Mouse (Mus musculus): Measurements from ENCODE around the gene Slc36a4. TPM values are rescaled to one million over a fixed set of nuclear protein-coding genes. Genes with fewer than 3 reads are reported as not detected.

Slc36a4 gene
- 21.7 and 23.6 TPM in 2 replicates for polyA plus RNA-seq (2014; fragmentation: Nextera tagmentation; extraction: Ambion mirVana)

- Histone ChIP-seq H3K36me3 (ENCODE audit: control insufficient read depth, insufficient read depth, low read length) (no peaks in the 10 kb centered on the region), H3K27me3 (ENCODE audit: control insufficient read depth, insufficient read depth, low read length) (no peaks in the 10 kb centered on the region), H3K9me3 (ENCODE audit: control insufficient read depth, low read length) (no peaks in the 10 kb centered on the region), H3K9ac (ENCODE audit: low read length) (peak within 1 kb of the TSS; percentile 84), H3K4me3 (ENCODE audit: low read depth, low read length) (peak within 1 kb of the TSS; percentile 74), H3K27ac (ENCODE audit: low read depth, low read length) (peak within 1 kb of the TSS; percentile 57), H3K4me2 (ENCODE audit: low read depth) (peak within 1 kb of the TSS; percentile 54), H3K4me1 (ENCODE audit: control insufficient read depth, insufficient read depth, low read length) (no peaks in the 10 kb centered on the region)
- ATAC-seq (ENCODE audit: insufficient read depth, low FRiP score, low TSS enrichment) (peak; percentile 90), DNase-seq (ENCODE audit: low spot score) (peak; percentile 85)
- under 1% methylated on average over 60 of the region's 75 CpGs for WGBS
Measured at GRCm38 (mm10) chr9:15709599-15710381, at the start of gene Slc36a4. Gene Slc36a4, plus strand, starts transcription at chr9:15709738.

- ATAC-seq (ENCODE audit: insufficient read depth, low FRiP score, low TSS enrichment): no peak
Measured at GRCm38 (mm10) chr9:15664606-15665005, 44.9 kb upstream of the Slc36a4 start.

GRCm38 (mm10) chr9:15669452-15669851, 40.1 kb upstream of the Slc36a4 start:
- Histone ChIP-seq H3K4me1 (ENCODE audit: control insufficient read depth, insufficient read depth, low read length) (peaks cover 4% of the 10 kb centered on the region; the same call in 1 of the 2 replicates), H3K36me3 (ENCODE audit: control insufficient read depth, insufficient read depth, low read length) (no peaks in the 10 kb centered on the region), H3K9ac (ENCODE audit: low read length) (no peak overlapping the region), H3K27ac (ENCODE audit: low read depth, low read length) (no peak overlapping the region), H3K4me2 (ENCODE audit: low read depth) (no peak overlapping the region), H3K9me3 (ENCODE audit: control insufficient read depth, low read length) (no peaks in the 10 kb centered on the region), H3K27me3 (ENCODE audit: control insufficient read depth, insufficient read depth, low read length) (no peaks in the 10 kb centered on the region), H3K4me3 (ENCODE audit: low read depth, low read length) (no peak overlapping the region)
- ATAC-seq (ENCODE audit: insufficient read depth, low FRiP score, low TSS enrichment) (no peak), DNase-seq (ENCODE audit: low spot score) (no peak)
- WGBS: 60% methylated on average over 3 of the region's 3 CpGs

More at GRCm38 (mm10) chr9:15664606-15665005, 44.9 kb upstream of the Slc36a4 start:
- no peak for DNase-seq (ENCODE audit: low spot score)
- H3K36me3 ChIP-seq (ENCODE audit: control insufficient read depth, insufficient read depth, low read length): no peaks in the 10 kb centered on the region
- H3K4me3 ChIP-seq (ENCODE audit: low read depth, low read length): no peak overlapping the region
- H3K9me3 ChIP-seq (ENCODE audit: control insufficient read depth, low read length): no peaks in the 10 kb centered on the region
- H3K4me1 ChIP-seq (ENCODE audit: control insufficient read depth, insufficient read depth, low read length): no peaks in the 10 kb centered on the region
- H3K27ac ChIP-seq (ENCODE audit: low read depth, low read length): no peak overlapping the region
- 89% methylated on average over 7 of the region's 7 CpGs for WGBS
- H3K9ac ChIP-seq (ENCODE audit: low read length): no peak overlapping the region
- no peaks in the 10 kb centered on the region for H3K27me3 ChIP-seq (ENCODE audit: control insufficient read depth, insufficient read depth, low read length)
- H3K4me2 ChIP-seq (ENCODE audit: low read depth): no peak overlapping the region

GRCm38 (mm10) chr9:15670002-15670527, 39.5 kb upstream of the Slc36a4 start:
- Histone ChIP-seq H3K9ac (ENCODE audit: low read length) (no peak overlapping the region), H3K36me3 (ENCODE audit: control insufficient read depth, insufficient read depth, low read length) (no peaks in the 10 kb centered on the region), H3K27me3 (ENCODE audit: control insufficient read depth, insufficient read depth, low read length) (no peaks in the 10 kb centered on the region), H3K9me3 (ENCODE audit: control insufficient read depth, low read length) (no peaks in the 10 kb centered on the region), H3K4me3 (ENCODE audit: low read depth, low read length) (no peak overlapping the region), H3K4me2 (ENCODE audit: low read depth) (no peak overlapping the region), H3K27ac (ENCODE audit: low read depth, low read length) (no peak overlapping the region), H3K4me1 (ENCODE audit: control insufficient read depth, insufficient read depth, low read length) (peaks cover 4% of the 10 kb centered on the region; the same call in 1 of the 2 replicates)
- 6% methylated on average over 5 of the region's 5 CpGs for WGBS
- peak; percentile 58 for ATAC-seq (ENCODE audit: insufficient read depth, low FRiP score, low TSS enrichment)
- DNase-seq (ENCODE audit: low spot score): no peak

- 39% methylated on average over 1 of the region's 1 CpGs for WGBS
- no peak for ATAC-seq (ENCODE audit: insufficient read depth, low FRiP score, low TSS enrichment)
- Histone ChIP-seq H3K36me3 (ENCODE audit: control insufficient read depth, insufficient read depth, low read length) (no peaks in the 10 kb centered on the region), H3K4me1 (ENCODE audit: control insufficient read depth, insufficient read depth, low read length) (peaks cover 4% of the 10 kb centered on the region; the same call in 1 of the 2 replicates), H3K4me3 (ENCODE audit: low read depth, low read length) (no peak overlapping the region), H3K9me3 (ENCODE audit: control insufficient read depth, low read length) (no peaks in the 10 kb centered on the region), H3K27ac (ENCODE audit: low read depth, low read length) (no peak overlapping the region), H3K9ac (ENCODE audit: low read length) (no peak overlapping the region), H3K4me2 (ENCODE audit: low read depth) (no peak overlapping the region), H3K27me3 (ENCODE audit: control insufficient read depth, insufficient read depth, low read length) (no peaks in the 10 kb centered on the region)
- DNase-seq (ENCODE audit: low spot score): no peak
Measured at GRCm38 (mm10) chr9:15672251-15672650, 37.3 kb upstream of the Slc36a4 start.

- DNase-seq (ENCODE audit: low spot score) (peak; percentile 76), ATAC-seq (ENCODE audit: insufficient read depth, low FRiP score, low TSS enrichment) (peak; percentile 81)
- Histone ChIP-seq H3K4me2 (ENCODE audit: low read depth) (no peak overlapping the region), H3K27ac (ENCODE audit: low read depth, low read length) (no peak overlapping the region), H3K9ac (ENCODE audit: low read length) (no peak overlapping the region), H3K4me1 (ENCODE audit: control insufficient read depth, insufficient read depth, low read length) (no peaks in the 10 kb centered on the region), H3K4me3 (ENCODE audit: low read depth, low read length) (no peak overlapping the region), H3K9me3 (ENCODE audit: control insufficient read depth, low read length) (no peaks in the 10 kb centered on the region), H3K27me3 (ENCODE audit: control insufficient read depth, insufficient read depth, low read length) (no peaks in the 10 kb centered on the region), H3K36me3 (ENCODE audit: control insufficient read depth, insufficient read depth, low read length) (no peaks in the 10 kb centered on the region)
- whole genome bisulfite sequencing: 27% methylated on average over 2 of the region's 2 CpGs
Measured at GRCm38 (mm10) chr9:15681855-15682466, 27.6 kb upstream of the Slc36a4 start.

- no peak overlapping the region for H3K9ac ChIP-seq (ENCODE audit: low read length)
- H3K4me2 ChIP-seq (ENCODE audit: low read depth): no peak overlapping the region
- no peaks in the 10 kb centered on the region for H3K27me3 ChIP-seq (ENCODE audit: control insufficient read depth, insufficient read depth, low read length)
- H3K4me1 ChIP-seq (ENCODE audit: control insufficient read depth, insufficient read depth, low read length): no peaks in the 10 kb centered on the region
- DNase-seq (ENCODE audit: low spot score) (peak; percentile 78), ATAC-seq (ENCODE audit: insufficient read depth, low FRiP score, low TSS enrichment) (peak; percentile 77)
- WGBS: 20% methylated on average over 4 of the region's 4 CpGs
- H3K27ac ChIP-seq (ENCODE audit: low read depth, low read length): no peak overlapping the region
- H3K36me3 ChIP-seq (ENCODE audit: control insufficient read depth, insufficient read depth, low read length): no peaks in the 10 kb centered on the region
- no peak overlapping the region for H3K4me3 ChIP-seq (ENCODE audit: low read depth, low read length)
- no peaks in the 10 kb centered on the region for H3K9me3 ChIP-seq (ENCODE audit: control insufficient read depth, low read length)
Measured at GRCm38 (mm10) chr9:15685215-15685614, 24.3 kb upstream of the Slc36a4 start.

- WGBS: 95% methylated on average over 5 of the region's 5 CpGs
- H3K9ac ChIP-seq (ENCODE audit: low read length): no peak overlapping the region
- H3K4me1 ChIP-seq (ENCODE audit: control insufficient read depth, insufficient read depth, low read length): no peaks in the 10 kb centered on the region
- H3K4me3 ChIP-seq (ENCODE audit: low read depth, low read length): no peak overlapping the region
- no peaks in the 10 kb centered on the region for H3K36me3 ChIP-seq (ENCODE audit: control insufficient read depth, insufficient read depth, low read length)
- no peaks in the 10 kb centered on the region for H3K27me3 ChIP-seq (ENCODE audit: control insufficient read depth, insufficient read depth, low read length)
- DNase-seq (ENCODE audit: low spot score) (no peak), ATAC-seq (ENCODE audit: insufficient read depth, low FRiP score, low TSS enrichment) (no peak)
- H3K9me3 ChIP-seq (ENCODE audit: control insufficient read depth, low read length): no peaks in the 10 kb centered on the region
- no peak overlapping the region for H3K4me2 ChIP-seq (ENCODE audit: low read depth)
- H3K27ac ChIP-seq (ENCODE audit: low read depth, low read length): no peak overlapping the region
Measured at GRCm38 (mm10) chr9:15687358-15687757, 22.2 kb upstream of the Slc36a4 start.

Measured in neural tube, embryonic 11.5 days (tissue).